Mouse (Mus musculus) cortical plate, adult 2 months (tissue): Measurements from ENCODE around the gene Psma6. TPM values are rescaled to one million over a fixed set of nuclear protein-coding genes. Genes with fewer than 3 reads are reported as not detected.
A peak's percentile ranks its signal among the peaks of the same experiment; 100 is the strongest.
"Not testable (repeated sequence)": the region's sequence is repeated elsewhere in the genome, so short reads cannot be mapped to it uniquely, and the experiment has no call there.

Experiments used
- H3K27ac ChIP-seq: fragments of 200-500 bp; 2 replicates; pipeline ENCODE4 v1.5.1; 2012; ENCODE audit warnings: low read length, control low read depth, inconsistent platforms; ENCODE audit not compliant: insufficient read depth
- H3K4me1 ChIP-seq: fragments of 200-500 bp; 2 replicates; pipeline ENCODE4 v1.6.1; 2011; ENCODE audit warnings: low read length; ENCODE audit not compliant: control insufficient read depth, insufficient read depth
- H3K4me3 ChIP-seq: fragments of 200-500 bp; 2 replicates; pipeline ENCODE4 v1.5.1; 2011; ENCODE audit warnings: mild to moderate bottlenecking, low read length, control low read depth; ENCODE audit not compliant: insufficient read depth
- CTCF ChIP-seq: fragments of 200-500 bp; IDR thresholded peaks from 2 replicates; pipeline ENCODE4 v1.5.1; 2011; ENCODE audit warnings: mild to moderate bottlenecking, control low read depth, low read length; ENCODE audit not compliant: insufficient read depth; ENCODE audit errors: extremely low read depth
- POLR2A ChIP-seq: fragments of 200-500 bp; IDR thresholded peaks from 2 replicates; pipeline ENCODE4 v1.6.1; 2011; ENCODE audit warnings: mild to moderate bottlenecking, low read length, control low read depth; ENCODE audit not compliant: insufficient read depth; ENCODE audit errors: extremely low read depth
- polyA plus RNA-seq: library from polyadenylated mRNA; depleted of rRNA; stranded (reverse); fragments of >200 nt; gene quantifications from 2 replicates; pipeline ENCODE4 v1.2.3, GENCODE M21; 2012

Psma6 gene
- polyA plus RNA-seq, 1 experiment, result 129 TPM

DNA sequence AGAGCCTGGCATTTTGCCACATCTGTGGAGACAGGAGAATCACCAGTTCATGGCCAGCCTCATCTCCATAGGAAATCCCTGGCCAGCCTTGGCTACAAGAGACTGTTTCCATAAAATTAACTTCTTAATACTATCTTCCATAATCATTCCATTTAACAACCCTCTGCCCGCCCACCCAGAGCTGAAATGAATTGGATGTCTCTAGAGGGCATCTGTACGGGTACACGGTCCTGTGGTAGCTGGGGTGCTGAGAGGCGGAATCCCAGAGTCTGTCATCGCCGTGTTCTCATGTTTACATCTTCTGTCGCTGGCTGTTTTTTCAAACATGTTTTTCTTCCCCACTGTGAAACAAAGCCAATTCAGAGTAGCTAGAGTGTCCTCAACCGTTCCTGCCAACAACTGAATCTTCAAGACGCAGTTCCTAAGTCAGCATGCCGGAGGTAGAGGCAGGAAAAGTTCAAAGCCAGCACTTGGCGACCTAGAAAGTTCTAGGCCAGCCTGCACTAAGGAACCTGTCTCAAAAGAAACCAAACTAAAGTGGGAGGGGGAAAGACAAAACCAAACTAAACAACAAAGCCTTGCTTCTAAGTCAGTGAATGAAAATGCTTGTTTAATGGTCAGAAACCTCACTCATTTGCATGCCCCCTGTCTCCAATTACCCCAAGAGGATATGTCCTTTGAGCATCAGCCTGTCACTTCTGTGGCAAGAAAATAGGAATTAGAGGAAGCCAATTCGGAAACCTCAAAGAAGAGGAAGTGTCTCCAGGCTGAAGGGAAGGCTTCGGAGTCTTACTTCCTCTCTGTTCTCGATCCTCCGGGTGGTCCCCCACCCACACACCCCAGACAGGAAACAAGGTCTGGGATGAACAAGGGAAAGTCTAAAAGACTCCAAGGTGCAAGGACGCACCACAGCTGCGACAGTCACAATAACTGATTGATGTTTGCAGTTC is 5.4 kb downstream of the Psma6 start:
- TF ChIP-seq CTCF, result no peak
- TF ChIP-seq POLR2A, result no peak
- no peaks in the 10 kb centered on the region for H3K4me1 ChIP-seq
- H3K27ac ChIP-seq, result no peak overlapping the region; the same call in 1 of the 2 replicates
- no peak overlapping the region for H3K4me3 ChIP-seq

DNA sequence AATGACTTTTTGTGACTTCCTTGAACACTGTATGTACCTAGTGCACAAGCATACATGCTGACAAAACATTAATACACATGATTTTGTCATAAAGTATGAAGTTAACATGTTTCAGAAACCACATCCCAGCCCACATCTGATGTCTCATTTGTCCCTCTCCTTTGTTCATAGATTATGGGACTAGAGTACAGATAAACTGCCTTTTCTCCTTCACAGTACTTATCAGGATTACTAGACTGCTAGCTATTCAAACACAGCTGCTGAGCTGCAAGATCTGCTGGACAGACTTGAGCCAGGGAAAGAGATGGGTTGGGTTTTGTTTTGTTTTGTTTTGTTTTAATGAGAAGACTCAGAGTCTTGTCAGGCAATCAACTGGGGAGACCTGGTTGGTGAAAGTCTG is 8.1 kb downstream of the Psma6 start:
- Histone ChIP-seq H3K27ac (no peak overlapping the region), H3K4me1 (no peaks in the 10 kb centered on the region), H3K4me3 (no peak overlapping the region)
- TF ChIP-seq POLR2A, result no peak
- no peak for TF ChIP-seq CTCF

DNA sequence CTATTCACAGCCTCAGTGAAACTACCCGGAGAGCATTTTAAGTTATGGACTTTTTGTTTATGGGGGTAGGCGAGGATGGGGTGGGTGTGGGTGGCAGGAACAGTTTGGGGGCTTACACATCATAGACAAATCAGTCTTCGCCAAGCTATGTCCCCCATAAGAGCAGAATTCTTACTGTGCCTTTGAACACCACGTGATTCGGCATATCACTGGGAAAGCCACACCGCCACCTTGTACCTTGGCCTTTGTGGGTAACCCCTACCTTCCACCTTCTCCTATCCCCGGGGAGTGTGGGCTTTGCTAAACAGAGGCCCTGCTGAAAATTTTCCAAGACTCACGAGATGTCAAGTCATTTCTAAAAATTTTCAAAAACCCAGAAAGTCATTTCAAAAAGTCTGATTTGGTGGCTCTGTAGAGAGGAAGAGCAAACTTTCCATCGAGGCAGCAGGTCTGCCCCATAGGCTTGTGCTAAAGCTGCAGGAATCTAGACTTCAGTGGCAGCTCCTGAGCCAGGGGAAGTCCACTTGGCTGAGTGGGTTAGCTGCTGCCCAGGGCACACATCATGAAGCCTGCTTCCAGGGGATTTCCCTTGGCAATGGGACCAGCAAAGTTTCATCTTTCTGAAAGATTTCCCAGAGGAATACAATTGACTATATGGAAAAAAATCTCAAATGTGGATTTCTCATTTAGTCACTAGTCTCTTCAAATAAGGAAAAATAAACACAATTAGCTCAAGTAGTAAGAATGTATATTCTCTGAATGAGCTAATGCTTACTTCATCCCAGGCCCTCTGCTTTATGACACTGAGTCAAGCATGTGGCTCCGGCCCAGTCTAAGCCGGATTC is 8.9 kb downstream of the Psma6 start:
- TF ChIP-seq CTCF, result no peak
- TF ChIP-seq POLR2A, result no peak
- Histone ChIP-seq H3K27ac (no peak overlapping the region), H3K4me3 (no peak overlapping the region), H3K4me1 (no peaks in the 10 kb centered on the region)

DNA sequence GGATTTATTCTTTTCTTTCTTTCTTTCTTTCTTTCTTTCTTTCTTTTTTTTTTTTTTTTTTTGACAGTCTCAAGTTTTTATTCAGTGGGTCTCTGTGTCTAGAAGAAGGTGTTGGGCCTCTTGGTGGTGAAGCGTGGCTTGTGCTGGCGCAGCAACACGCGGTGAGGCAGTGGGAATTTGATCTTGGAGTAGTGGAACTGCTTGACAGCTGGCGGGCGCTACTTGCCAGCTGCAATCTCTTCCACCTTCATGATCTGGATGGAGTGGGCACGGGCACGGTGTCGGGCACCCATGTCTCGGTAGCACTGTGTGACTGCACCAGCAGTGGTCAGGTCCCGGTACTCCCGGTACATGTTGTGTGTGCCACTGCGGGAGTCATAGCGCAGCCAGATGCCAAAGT is 11.6 kb downstream of the Psma6 start:
- H3K4me1 ChIP-seq, H3K4me3 ChIP-seq, H3K27ac ChIP-seq: not testable (repeated sequence)

DNA sequence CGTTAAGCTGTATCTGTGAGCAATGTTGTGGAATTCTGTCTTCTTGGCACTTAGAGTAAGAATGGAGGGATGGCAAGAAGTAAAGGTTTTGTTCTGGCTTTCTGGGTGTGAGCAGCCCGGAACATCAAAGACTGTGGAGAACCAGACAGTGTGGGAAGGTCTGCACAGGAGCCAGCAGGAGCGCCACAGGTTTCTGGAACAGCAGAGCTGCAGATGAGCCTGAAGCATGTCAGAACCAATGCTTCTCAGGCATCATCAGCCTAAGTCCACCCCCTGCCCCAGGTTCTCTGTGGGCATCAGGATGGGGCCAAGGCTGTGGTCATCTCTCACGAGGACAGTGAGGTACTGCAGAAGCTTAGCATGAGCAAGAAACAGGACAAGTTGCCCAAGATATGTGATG is 12.5 kb downstream of the Psma6 start:
- TF ChIP-seq POLR2A, result no peak
- no peak for TF ChIP-seq CTCF
- Histone ChIP-seq H3K4me3 (no peak overlapping the region), H3K27ac (no peak overlapping the region), H3K4me1 (peaks cover 4% of the 10 kb centered on the region)

DNA sequence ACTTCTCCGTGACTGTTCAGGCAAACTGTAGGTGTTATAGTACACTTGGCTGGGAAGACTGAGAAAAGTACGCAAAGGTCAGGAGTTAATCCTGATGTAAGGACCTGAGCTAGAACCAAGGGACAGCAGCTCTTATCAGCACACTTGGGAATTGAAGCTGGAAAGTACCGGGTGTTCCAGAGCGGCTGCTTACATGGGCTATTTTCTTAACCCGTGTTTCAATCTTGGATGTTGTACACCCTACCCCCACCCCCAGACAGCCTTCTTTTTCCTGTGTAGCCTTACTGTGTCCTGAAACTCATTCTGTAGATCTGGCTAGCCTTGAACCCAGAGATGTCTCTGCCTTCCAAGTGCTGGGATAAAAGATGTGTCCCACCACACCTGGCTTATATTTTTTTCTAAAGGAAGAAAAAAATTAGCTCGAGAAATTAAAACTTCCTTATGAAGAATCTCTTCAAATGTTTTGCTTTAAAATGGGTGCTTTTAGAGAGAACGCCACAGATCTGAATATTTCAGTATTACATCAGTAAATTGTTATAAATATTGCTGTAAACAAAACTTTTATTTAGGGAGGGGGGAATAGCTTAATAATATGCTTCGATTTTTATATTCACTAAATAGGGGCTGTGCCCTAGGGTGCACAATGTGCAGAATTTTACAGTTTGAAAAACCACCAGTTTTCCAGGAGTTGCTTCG is 13.7 kb downstream of the Psma6 start:
- Histone ChIP-seq H3K4me1 (peaks cover 4% of the 10 kb centered on the region), H3K4me3 (peak overlapping the region; percentile 88), H3K27ac (peak overlapping the region; percentile 88; the same call in 1 of the 2 replicates)
- TF ChIP-seq CTCF, result no peak

DNA sequence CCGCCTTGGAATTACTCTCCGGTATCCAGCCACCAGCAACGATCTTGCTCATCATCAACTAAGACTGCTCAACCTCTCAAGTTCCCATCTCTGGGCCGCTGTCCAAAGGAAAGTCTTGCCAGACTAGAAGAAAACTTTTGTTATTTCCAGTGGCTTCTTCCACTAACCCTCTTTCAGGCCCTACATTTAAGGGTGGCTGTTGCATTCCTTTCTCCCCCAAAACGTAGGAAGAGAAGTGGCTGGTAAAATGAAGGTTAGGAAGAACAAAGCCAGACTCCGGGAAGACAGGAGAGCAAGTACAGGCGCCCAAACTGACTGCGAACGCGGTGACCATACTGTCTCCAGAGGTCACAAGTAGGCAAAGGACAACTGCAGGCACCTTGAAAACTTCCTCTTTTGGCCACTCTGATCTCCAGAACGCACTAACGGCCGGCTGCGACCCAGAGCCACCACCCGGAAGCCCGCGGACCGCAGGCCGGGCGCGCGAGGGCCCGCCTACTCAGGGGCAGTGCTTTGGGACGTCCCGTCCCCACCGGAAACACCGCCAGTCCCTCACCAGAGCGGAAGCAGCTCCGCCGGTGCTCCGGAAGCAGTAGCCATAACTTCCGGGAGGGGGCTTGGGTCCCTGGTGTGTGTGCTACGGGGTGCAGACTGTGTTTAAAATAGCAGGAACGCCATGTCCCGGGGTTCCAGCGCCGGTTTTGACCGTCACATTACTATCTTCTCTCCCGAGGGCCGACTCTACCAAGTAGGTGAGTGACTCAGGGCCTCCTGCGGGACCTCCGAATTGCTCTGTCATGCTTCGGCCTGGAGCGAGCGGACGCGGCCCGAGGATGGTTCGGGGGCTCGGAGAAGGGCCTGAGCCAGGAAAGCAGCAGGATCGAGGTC is 14.5 kb downstream of the Psma6 start:
- peak overlapping the region; percentile 88 for H3K4me3 ChIP-seq
- H3K4me1 ChIP-seq, result peaks cover 4% of the 10 kb centered on the region
- TF ChIP-seq CTCF (no peak), POLR2A (peak; percentile 83)
- peak overlapping the region; percentile 88 for H3K27ac ChIP-seq

DNA sequence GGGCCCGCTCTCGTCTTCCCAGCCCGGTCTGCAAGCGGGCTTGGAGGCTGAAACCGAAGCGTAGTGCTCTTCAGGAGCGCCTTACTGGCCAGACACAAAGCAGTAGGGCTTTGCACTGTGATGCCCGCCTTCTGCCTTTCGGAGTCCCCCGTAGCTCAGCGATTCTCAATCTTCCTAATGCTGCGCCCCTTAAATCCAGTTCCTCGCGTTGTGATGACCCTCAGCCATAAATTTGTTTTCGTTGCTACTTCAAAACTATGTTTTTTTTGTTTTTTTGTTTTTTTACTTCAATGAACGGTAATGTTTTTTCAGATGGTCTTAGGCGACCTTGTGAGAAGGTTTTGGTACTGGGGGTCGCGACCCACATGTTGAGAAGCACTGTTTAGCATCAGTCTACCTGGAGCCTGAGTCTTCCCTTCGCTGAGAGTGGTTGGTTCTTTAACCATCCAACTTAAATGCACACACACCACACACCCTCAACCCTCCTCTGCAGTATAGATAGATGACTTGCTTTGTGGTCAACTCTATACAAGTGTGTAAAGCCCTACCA is 15.2 kb downstream of the Psma6 start:
- TF ChIP-seq CTCF (no peak), POLR2A (no peak)
- Histone ChIP-seq H3K4me1 (peaks cover 4% of the 10 kb centered on the region), H3K27ac (peak overlapping the region; percentile 73), H3K4me3 (peak overlapping the region; percentile 88)

DNA sequence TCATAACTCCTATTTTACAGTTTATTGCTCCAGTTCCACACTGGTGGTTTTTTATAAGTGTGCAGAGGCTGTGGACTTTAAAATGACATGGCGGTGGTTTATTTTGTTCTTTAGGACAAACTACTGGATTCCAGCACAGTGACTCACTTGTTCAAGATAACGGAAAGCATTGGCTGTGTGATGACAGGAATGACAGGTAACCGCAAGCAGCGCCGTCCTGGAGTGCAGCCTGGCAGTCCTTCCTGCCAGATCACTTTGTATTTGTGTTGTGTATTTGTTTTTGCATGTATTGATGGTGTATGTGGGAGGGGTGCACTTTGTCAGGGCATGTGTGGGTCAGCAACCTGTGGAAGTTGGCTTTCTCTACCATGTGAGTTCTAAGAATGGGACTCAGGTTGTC is 23.9 kb downstream of the Psma6 start:
- no peak overlapping the region for H3K27ac ChIP-seq
- no peak overlapping the region for H3K4me3 ChIP-seq
- TF ChIP-seq POLR2A (no peak), CTCF (no peak)

DNA sequence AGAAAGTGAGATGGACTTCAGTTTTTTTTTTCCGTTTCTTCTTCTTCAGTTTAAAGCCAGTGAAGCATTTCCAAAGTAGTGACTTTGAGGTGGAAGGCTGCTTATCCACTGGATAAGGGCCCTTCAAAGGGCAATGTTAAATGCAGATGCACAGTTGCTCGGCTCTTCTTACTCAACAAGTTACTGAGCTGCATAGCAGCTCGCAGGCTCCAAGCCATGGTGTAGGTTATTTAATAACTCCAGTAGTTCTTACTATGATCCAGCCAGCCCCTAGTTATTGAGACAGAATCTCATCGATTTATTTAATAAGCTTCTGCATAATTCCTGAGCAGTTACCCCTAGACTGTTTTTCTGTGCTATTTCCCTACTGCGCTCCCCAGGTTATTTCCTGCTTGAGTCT is 31.2 kb downstream of the Psma6 start:
- H3K4me1 ChIP-seq, result no peaks in the 10 kb centered on the region
- TF ChIP-seq POLR2A, result no peak
- no peak for TF ChIP-seq CTCF
- no peak overlapping the region for H3K4me3 ChIP-seq
- H3K27ac ChIP-seq, result no peak overlapping the region

More for the DNA sequence above, 23.9 kb downstream of the Psma6 start:
- no peaks in the 10 kb centered on the region for H3K4me1 ChIP-seq
